Mouse (Mus musculus): Measurements from ENCODE around the gene Rtp4. TPM values are rescaled to one million over a fixed set of nuclear protein-coding genes. Genes with fewer than 3 reads are reported as not detected.

Rtp4 gene
- polyA plus RNA-seq, 1 experiment from 2014 or later = 6.2 TPM

DNA sequence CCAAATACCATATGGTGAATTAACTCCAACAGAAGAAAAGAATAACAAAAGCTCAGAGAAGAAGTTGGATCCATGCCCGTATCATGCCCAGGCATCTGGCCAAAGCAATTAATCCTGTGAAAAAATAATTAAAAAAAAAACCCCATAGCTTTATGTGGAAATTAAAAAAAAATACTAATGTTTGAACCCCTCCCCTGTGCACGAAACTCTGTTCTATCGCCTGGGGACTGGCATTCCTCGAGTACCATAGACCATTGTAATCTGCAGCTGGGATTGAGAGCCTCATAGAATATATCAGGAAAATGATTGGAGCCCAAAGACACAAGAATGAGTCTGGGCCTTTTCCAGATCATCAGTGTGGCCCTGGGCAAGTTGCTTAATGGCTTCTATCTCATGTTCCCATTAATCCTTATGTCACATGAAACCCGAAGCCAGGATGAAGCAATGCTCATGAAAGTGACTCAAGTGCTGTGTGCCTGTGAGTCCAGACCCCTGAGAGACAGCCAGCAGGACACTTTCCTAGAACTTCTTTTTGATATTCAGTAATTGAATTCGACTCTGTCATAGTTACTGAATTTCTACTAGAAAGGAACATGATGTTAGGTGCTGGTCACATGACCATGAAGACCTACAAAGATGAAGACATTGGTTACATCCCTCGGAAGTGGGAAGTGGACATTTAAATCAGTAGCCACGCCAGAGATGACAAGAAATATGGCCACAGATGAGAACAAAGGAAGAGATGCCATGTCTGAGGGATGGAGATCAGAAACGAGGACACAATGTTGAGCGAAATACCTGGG, 1.3 kb upstream of the Rtp4 start:
- DNase-seq (ENCODE audit: low spot score) = no peak
- WGBS = 65% methylated on average over 10 of the region's 10 CpGs
- H3K4me3 ChIP-seq (ENCODE audit: low read depth, low read length) = no peak overlapping the region

GRCm38 (mm10) chr16:23519771-23520170, 320 bp upstream of the Rtp4 start:
- no peak overlapping the region; the same call in 1 of the 2 replicates for H3K27ac ChIP-seq (ENCODE audit: low read depth)
- no peak overlapping the region for H3K9ac ChIP-seq (ENCODE audit: low read length)
- peaks cover 29% of the 10 kb centered on the region for H3K4me1 ChIP-seq (replicated peaks; ENCODE audit: control insufficient read depth, insufficient read depth, low read length)
- peak overlapping the region; percentile 33; the same call in 1 of the 2 replicates for H3K4me3 ChIP-seq (ENCODE audit: low read depth, low read length)
- no peaks in the 10 kb centered on the region for H3K36me3 ChIP-seq (ENCODE audit: control insufficient read depth, insufficient read depth, low read length)
- no peaks in the 10 kb centered on the region for H3K9me3 ChIP-seq (ENCODE audit: control insufficient read depth, low read length)
- WGBS = 3% methylated on average over 1 of the region's 1 CpGs
- peak overlapping the region; percentile 51 for H3K4me2 ChIP-seq (ENCODE audit: low read length)
- no peak for ATAC-seq (replicated peaks; ENCODE audit: low FRiP score, low TSS enrichment, low read depth)
- no peak for DNase-seq (ENCODE audit: low spot score)
- no peaks in the 10 kb centered on the region for H3K27me3 ChIP-seq (replicated peaks; ENCODE audit: control insufficient read depth, insufficient read depth, low read length)

More for the DNA sequence above, 1.3 kb upstream of the Rtp4 start:
- no peak for ATAC-seq (replicated peaks; ENCODE audit: low FRiP score, low TSS enrichment, low read depth)
- H3K9ac ChIP-seq (ENCODE audit: low read length) = no peak overlapping the region
- peak overlapping the region; percentile 51; the same call in 1 of the 2 replicates for H3K4me2 ChIP-seq (ENCODE audit: low read length)
- no peaks in the 10 kb centered on the region for H3K9me3 ChIP-seq (ENCODE audit: control insufficient read depth, low read length)
- H3K27me3 ChIP-seq (replicated peaks; ENCODE audit: control insufficient read depth, insufficient read depth, low read length) = no peaks in the 10 kb centered on the region
- H3K36me3 ChIP-seq (ENCODE audit: control insufficient read depth, insufficient read depth, low read length) = no peaks in the 10 kb centered on the region
- peaks cover 29% of the 10 kb centered on the region for H3K4me1 ChIP-seq (replicated peaks; ENCODE audit: control insufficient read depth, insufficient read depth, low read length)
- no peak overlapping the region for H3K27ac ChIP-seq (ENCODE audit: low read depth)

DNA sequence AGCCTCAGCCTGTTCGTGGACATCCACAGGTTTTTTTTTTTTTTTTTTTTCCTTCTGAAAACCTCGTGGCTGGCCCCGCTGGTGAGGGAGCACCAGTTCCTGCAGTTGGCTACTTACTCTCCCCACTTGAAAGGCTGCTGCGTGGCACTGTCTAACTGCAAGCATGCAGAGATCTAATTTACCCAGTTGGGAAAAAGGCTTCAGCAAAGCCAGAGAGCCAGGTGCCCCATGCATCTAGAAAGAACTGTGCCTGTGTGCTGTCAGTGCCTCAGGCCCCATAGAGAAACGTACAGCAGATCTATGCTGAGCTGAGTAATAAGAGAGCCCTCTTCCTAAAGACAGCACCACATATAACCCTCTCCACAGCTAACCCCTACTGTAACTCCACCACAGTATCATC, 1.0 kb downstream of the Rtp4 start:
- no peak overlapping the region for H3K27ac ChIP-seq (ENCODE audit: low read depth)
- 22% methylated on average over 5 of the region's 5 CpGs for WGBS

DNA sequence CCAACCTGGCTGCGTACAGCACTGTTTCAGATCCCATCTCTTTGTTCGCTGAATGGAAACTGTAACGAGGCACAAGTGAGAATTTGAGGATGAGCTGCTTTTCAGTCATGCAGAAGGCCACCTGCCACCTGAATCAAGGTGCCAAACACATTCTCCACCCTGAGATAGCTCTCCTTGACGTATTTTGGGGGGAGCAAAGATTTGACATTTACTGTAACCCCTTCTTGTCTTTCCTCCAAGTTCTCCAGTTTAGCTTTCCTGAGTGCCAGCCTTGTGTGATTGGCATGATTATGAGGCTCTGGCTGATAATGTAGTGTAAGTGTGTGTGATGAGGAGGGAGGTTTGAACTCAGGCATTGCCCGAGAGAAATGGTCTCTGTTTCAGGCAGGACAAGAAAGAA, 2.0 kb downstream of the Rtp4 start:
- DNase-seq (ENCODE audit: low spot score) (no peak), ATAC-seq (replicated peaks; ENCODE audit: low FRiP score, low TSS enrichment, low read depth) (no peak)
- Histone ChIP-seq H3K4me2 (ENCODE audit: low read length) (no peak overlapping the region), H3K4me1 (replicated peaks; ENCODE audit: control insufficient read depth, insufficient read depth, low read length) (peaks cover 29% of the 10 kb centered on the region), H3K9ac (ENCODE audit: low read length) (no peak overlapping the region), H3K9me3 (ENCODE audit: control insufficient read depth, low read length) (no peaks in the 10 kb centered on the region), H3K36me3 (ENCODE audit: control insufficient read depth, insufficient read depth, low read length) (no peaks in the 10 kb centered on the region), H3K27me3 (replicated peaks; ENCODE audit: control insufficient read depth, insufficient read depth, low read length) (no peaks in the 10 kb centered on the region), H3K27ac (ENCODE audit: low read depth) (no peak overlapping the region), H3K4me3 (ENCODE audit: low read depth, low read length) (no peak overlapping the region)
- WGBS = 84% methylated on average over 5 of the region's 5 CpGs

More for the DNA sequence above, 1.0 kb downstream of the Rtp4 start:
- H3K4me1 ChIP-seq (replicated peaks; ENCODE audit: control insufficient read depth, insufficient read depth, low read length) = peaks cover 29% of the 10 kb centered on the region
- H3K27me3 ChIP-seq (replicated peaks; ENCODE audit: control insufficient read depth, insufficient read depth, low read length) = no peaks in the 10 kb centered on the region
- no peak overlapping the region for H3K4me3 ChIP-seq (ENCODE audit: low read depth, low read length)
- H3K9ac ChIP-seq (ENCODE audit: low read length) = no peak overlapping the region
- H3K9me3 ChIP-seq (ENCODE audit: control insufficient read depth, low read length) = no peaks in the 10 kb centered on the region
- H3K4me2 ChIP-seq (ENCODE audit: low read length) = peak overlapping the region; percentile 51; the same call in 1 of the 2 replicates
- ATAC-seq (replicated peaks; ENCODE audit: low FRiP score, low TSS enrichment, low read depth) (no peak), DNase-seq (ENCODE audit: low spot score) (no peak)
- no peaks in the 10 kb centered on the region for H3K36me3 ChIP-seq (ENCODE audit: control insufficient read depth, insufficient read depth, low read length)

- no peaks in the 10 kb centered on the region for H3K36me3 ChIP-seq (ENCODE audit: control insufficient read depth, insufficient read depth, low read length)
- no peaks in the 10 kb centered on the region for H3K9me3 ChIP-seq (ENCODE audit: control insufficient read depth, low read length)
- no peak overlapping the region for H3K9ac ChIP-seq (ENCODE audit: low read length)
- H3K4me2 ChIP-seq (ENCODE audit: low read length) = no peak overlapping the region
- H3K4me1 ChIP-seq (replicated peaks; ENCODE audit: control insufficient read depth, insufficient read depth, low read length) = no peaks in the 10 kb centered on the region
- H3K27me3 ChIP-seq (replicated peaks; ENCODE audit: control insufficient read depth, insufficient read depth, low read length) = no peaks in the 10 kb centered on the region
- 50% methylated on average over 4 of the region's 4 CpGs for WGBS
- ATAC-seq (replicated peaks; ENCODE audit: low FRiP score, low TSS enrichment, low read depth) (no peak), DNase-seq (ENCODE audit: low spot score) (no peak)
- no peak overlapping the region for H3K4me3 ChIP-seq (ENCODE audit: low read depth, low read length)
- no peak overlapping the region for H3K27ac ChIP-seq (ENCODE audit: low read depth)
Observed at GRCm38 (mm10) chr16:23529186-23529585, 9.1 kb downstream of the Rtp4 start.

- H3K27me3 ChIP-seq (replicated peaks; ENCODE audit: control insufficient read depth, insufficient read depth, low read length) = no peaks in the 10 kb centered on the region
- no peaks in the 10 kb centered on the region for H3K9me3 ChIP-seq (ENCODE audit: control insufficient read depth, low read length)
- DNase-seq (ENCODE audit: low spot score) = no peak
- no peaks in the 10 kb centered on the region for H3K4me1 ChIP-seq (replicated peaks; ENCODE audit: control insufficient read depth, insufficient read depth, low read length)
- 64% methylated on average over 3 of the region's 3 CpGs for WGBS
- no peak overlapping the region for H3K27ac ChIP-seq (ENCODE audit: low read depth)
- no peak overlapping the region for H3K9ac ChIP-seq (ENCODE audit: low read length)
- H3K4me3 ChIP-seq (ENCODE audit: low read depth, low read length) = no peak overlapping the region
- H3K4me2 ChIP-seq (ENCODE audit: low read length) = no peak overlapping the region
- ATAC-seq (replicated peaks; ENCODE audit: low FRiP score, low TSS enrichment, low read depth) = no peak
- no peaks in the 10 kb centered on the region for H3K36me3 ChIP-seq (ENCODE audit: control insufficient read depth, insufficient read depth, low read length)
Observed at GRCm38 (mm10) chr16:23533707-23534106, 13.6 kb downstream of the Rtp4 start.

DNA sequence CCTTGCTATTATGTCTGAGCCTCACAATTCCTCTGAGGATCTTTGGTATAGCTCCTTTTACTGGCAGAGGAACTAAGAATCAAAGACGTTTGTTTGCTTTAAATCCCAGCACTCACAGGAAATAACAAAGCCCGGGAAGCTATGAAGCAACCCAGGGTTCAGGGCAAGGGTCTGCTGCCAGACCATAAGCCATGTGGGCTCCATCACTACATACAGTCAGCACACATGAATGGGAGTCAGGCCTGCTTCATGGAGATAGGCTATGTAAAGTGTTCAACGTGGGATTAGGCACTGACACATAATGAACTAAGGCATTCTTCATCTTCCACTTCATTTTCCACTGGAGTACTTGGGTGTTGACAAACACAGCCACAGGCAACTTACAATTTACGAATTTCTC, 21.0 kb downstream of the Rtp4 start:
- Histone ChIP-seq H3K4me2 (ENCODE audit: low read length) (no peak overlapping the region), H3K4me3 (ENCODE audit: low read depth, low read length) (no peak overlapping the region), H3K27me3 (replicated peaks; ENCODE audit: control insufficient read depth, insufficient read depth, low read length) (no peaks in the 10 kb centered on the region), H3K9me3 (ENCODE audit: control insufficient read depth, low read length) (no peaks in the 10 kb centered on the region), H3K36me3 (ENCODE audit: control insufficient read depth, insufficient read depth, low read length) (no peaks in the 10 kb centered on the region), H3K27ac (ENCODE audit: low read depth) (no peak overlapping the region), H3K4me1 (replicated peaks; ENCODE audit: control insufficient read depth, insufficient read depth, low read length) (peaks cover 3% of the 10 kb centered on the region; the same call in 1 of the 2 replicates), H3K9ac (ENCODE audit: low read length) (no peak overlapping the region)
- peak; percentile 32 for DNase-seq (ENCODE audit: low spot score)
- 43% methylated on average over 4 of the region's 4 CpGs for WGBS
- no peak for ATAC-seq (replicated peaks; ENCODE audit: low FRiP score, low TSS enrichment, low read depth)

- no peaks in the 10 kb centered on the region for H3K36me3 ChIP-seq (ENCODE audit: control insufficient read depth, insufficient read depth, low read length)
- peaks cover 3% of the 10 kb centered on the region; the same call in 1 of the 2 replicates for H3K4me1 ChIP-seq (replicated peaks; ENCODE audit: control insufficient read depth, insufficient read depth, low read length)
- H3K9ac ChIP-seq (ENCODE audit: low read length) = no peak overlapping the region
- no peak overlapping the region for H3K4me2 ChIP-seq (ENCODE audit: low read length)
- H3K27me3 ChIP-seq (replicated peaks; ENCODE audit: control insufficient read depth, insufficient read depth, low read length) = no peaks in the 10 kb centered on the region
- no peak overlapping the region for H3K27ac ChIP-seq (ENCODE audit: low read depth)
- 62% methylated on average over 4 of the region's 4 CpGs for WGBS
- H3K4me3 ChIP-seq (ENCODE audit: low read depth, low read length) = no peak overlapping the region
- ATAC-seq (replicated peaks; ENCODE audit: low FRiP score, low TSS enrichment, low read depth) (no peak), DNase-seq (ENCODE audit: low spot score) (peak; percentile 25)
- no peaks in the 10 kb centered on the region for H3K9me3 ChIP-seq (ENCODE audit: control insufficient read depth, low read length)
Observed at GRCm38 (mm10) chr16:23542866-23543265, 22.8 kb downstream of the Rtp4 start.

- Histone ChIP-seq H3K4me3 (ENCODE audit: low read depth, low read length) (no peak overlapping the region), H3K27ac (ENCODE audit: low read depth) (no peak overlapping the region; the same call in 1 of the 2 replicates), H3K36me3 (ENCODE audit: control insufficient read depth, insufficient read depth, low read length) (no peaks in the 10 kb centered on the region), H3K27me3 (replicated peaks; ENCODE audit: control insufficient read depth, insufficient read depth, low read length) (no peaks in the 10 kb centered on the region), H3K9ac (ENCODE audit: low read length) (no peak overlapping the region), H3K9me3 (ENCODE audit: control insufficient read depth, low read length) (no peaks in the 10 kb centered on the region), H3K4me1 (replicated peaks; ENCODE audit: control insufficient read depth, insufficient read depth, low read length) (peaks cover 3% of the 10 kb centered on the region; the same call in 1 of the 2 replicates), H3K4me2 (ENCODE audit: low read length) (peak overlapping the region; percentile 6; the same call in 1 of the 2 replicates)
- ATAC-seq (replicated peaks; ENCODE audit: low FRiP score, low TSS enrichment, low read depth) (peak; percentile 53; the same call in 1 of the 2 replicates), DNase-seq (ENCODE audit: low spot score) (no peak)
- WGBS = 27% methylated on average over 7 of the region's 7 CpGs
Observed at GRCm38 (mm10) chr16:23544361-23544760, 24.3 kb downstream of the Rtp4 start.
